Mouse (Mus musculus): ENCODE measurements at regions not wholly inside any gene's neighbourhood (a gene's known extent, or its start where the extent isn't known, plus 50 kb on each side); places are given as distances from the start of the nearest gene placed in this dataset.
"Not testable (repeated sequence)": the region's sequence is repeated elsewhere in the genome, so short reads cannot be mapped to it uniquely, and the experiment has no call there.

- not testable (repeated sequence) for DNase-seq
These were observed 254.1 kb upstream of the Nr5a2 start for GRCm38 (mm10) chr1:137214328-137214727.

GRCm38 (mm10) chr1:137213717-137214116, 253.5 kb upstream of the Nr5a2 start:
- no peak for DNase-seq

- no peak for DNase-seq
These were observed 252.6 kb upstream of the Nr5a2 start for GRCm38 (mm10) chr1:137212856-137213255.

- DNase-seq = no peak
These were observed 244.1 kb upstream of the Nr5a2 start for GRCm38 (mm10) chr1:137204371-137204770.

GRCm38 (mm10) chr1:137203512-137203911, 243.3 kb upstream of the Nr5a2 start:
- no peak for DNase-seq

- no peak for DNase-seq
These were observed 240.7 kb upstream of the Nr5a2 start for GRCm38 (mm10) chr1:137200931-137201330.

- no peak for DNase-seq
These were observed 235.7 kb upstream of the Nr5a2 start for GRCm38 (mm10) chr1:137195962-137196361.

- no peak for DNase-seq
These were observed 234.9 kb upstream of the Nr5a2 start for GRCm38 (mm10) chr1:137195065-137195620.

- DNase-seq = no peak
These were observed 218.0 kb upstream of the Nr5a2 start for GRCm38 (mm10) chr1:137178231-137178630.

GRCm38 (mm10) chr1:137176696-137177095, 216.4 kb upstream of the Nr5a2 start:
- no peak for DNase-seq

- no peak for DNase-seq
These were observed 213.8 kb upstream of the Nr5a2 start for GRCm38 (mm10) chr1:137174081-137174480.

GRCm38 (mm10) chr1:137172128-137172527, 211.9 kb upstream of the Nr5a2 start:
- DNase-seq = no peak

- DNase-seq = no peak
These were observed 211.2 kb upstream of the Nr5a2 start for GRCm38 (mm10) chr1:137171451-137171850.

- DNase-seq = no peak
These were observed 187.6 kb upstream of the Nr5a2 start for GRCm38 (mm10) chr1:137147891-137148290.

GRCm38 (mm10) chr1:137141879-137142570, 181.8 kb upstream of the Nr5a2 start:
- no peak for DNase-seq

GRCm38 (mm10) chr1:137141372-137141771, 181.1 kb upstream of the Nr5a2 start:
- DNase-seq = no peak

GRCm38 (mm10) chr1:137136156-137136555, 175.9 kb upstream of the Nr5a2 start:
- no peak for DNase-seq

- DNase-seq = no peak
These were observed 173.5 kb upstream of the Nr5a2 start for GRCm38 (mm10) chr1:137133734-137134133.

- DNase-seq = no peak
These were observed 170.0 kb upstream of the Nr5a2 start for GRCm38 (mm10) chr1:137130264-137130663.

GRCm38 (mm10) chr1:137129116-137129515, 168.9 kb upstream of the Nr5a2 start:
- DNase-seq = no peak

GRCm38 (mm10) chr1:137117866-137118265, 157.6 kb upstream of the Nr5a2 start:
- DNase-seq = no peak

GRCm38 (mm10) chr1:137106444-137106843, 146.2 kb upstream of the Nr5a2 start:
- no peak for DNase-seq

GRCm38 (mm10) chr1:137091762-137092161, 131.5 kb upstream of the Nr5a2 start:
- DNase-seq = no peak

- DNase-seq = no peak
These were observed 127.9 kb upstream of the Nr5a2 start for GRCm38 (mm10) chr1:137088148-137088547.

- no peak for DNase-seq
These were observed 126.5 kb upstream of the Nr5a2 start for GRCm38 (mm10) chr1:137086766-137087165.

All from lung, adult 18-20 months (tissue).